9 mouse cellular contexts compared by ENCODE assay signal in genomic region chr5:109602585-109602984, GRCm38 (mm10). TPM values are rescaled to one million over a fixed set of nuclear protein-coding genes. Genes with fewer than 3 reads are reported as not detected.
DNase-seq lines count a peak whose midpoint lies in the region; ATAC-seq and TF ChIP-seq lines count a peak whose summit lies in the region.
"Had no signal": no experiment of that assay in that cellular context is flagged by ENCODE, and none has a peak within 500 bp of the region (broad histone marks: within the 10 kb centered on the region; RNA-seq: fewer than 3 reads in every experiment).

No protein-coding gene starts in this region.

- TF ChIP-seq CTCF in lung, postnatal 0 days (IDR thresholded peaks at IDR 0.05): peak; percentile 80

- H3K27me3 ChIP-seq in lung, postnatal 0 days (replicated peaks; ENCODE audit: insufficient read depth, low read length): no peaks in the 10 kb centered on the region
- H3K27me3 ChIP-seq: stomach, embryonic 15.5 days had no signal

- H3K9ac ChIP-seq in lung, postnatal 0 days (replicated peaks; ENCODE audit: low read depth): no peak overlapping the region
- H3K9ac ChIP-seq: stomach, embryonic 15.5 days had no signal

- no peaks in the 10 kb centered on the region for H3K9me3 ChIP-seq in lung, postnatal 0 days (ENCODE audit: low read length)
- H3K9me3 ChIP-seq: stomach, embryonic 15.5 days had no signal

- WGBS in lung, postnatal 0 days: 24% methylated on average over 1 of the region's 1 CpGs

- H3K36me3 ChIP-seq in lung, postnatal 0 days (ENCODE audit: insufficient read depth, low read length): no peaks in the 10 kb centered on the region
- H3K36me3 ChIP-seq: stomach, embryonic 15.5 days had no signal

- H3K4me2 ChIP-seq in lung, postnatal 0 days (replicated peaks; ENCODE audit: low read depth, low read length): no peak overlapping the region
- H3K4me2 ChIP-seq: stomach, embryonic 15.5 days had no signal

- ATAC-seq in frontal cortex, adult (ENCODE audit: low TSS enrichment): peak; percentile 69
- ATAC-seq in lung, postnatal 0 days: no peak

- no peak for DNase-seq in frontal cortex, postnatal 14 days (ENCODE audit: low spot score in 2 of 2)
- peak; percentile 4 for DNase-seq in right cerebral cortex, adult 18-20 months
- no peak for DNase-seq in right cerebral cortex, postnatal 25 days
- peak; percentile 9 for DNase-seq in embryo, embryonic 9.5 days (ENCODE audit: extremely low spot score)
- DNase-seq in lung, postnatal 0 days (ENCODE audit: low spot score): peak; percentile 44
- peak; percentile 24 for DNase-seq in thymus, postnatal 25 days
- DNase-seq in spleen, postnatal 4 days (ENCODE audit: low spot score in 2 of 2): no peak

- no peaks in the 10 kb centered on the region for H3K4me1 ChIP-seq in lung, postnatal 0 days (ENCODE audit: insufficient read depth, low read depth, low read length)
- H3K4me1 ChIP-seq: stomach, embryonic 15.5 days had no signal

- no peak overlapping the region for H3K27ac ChIP-seq in lung, postnatal 0 days (ENCODE audit: low read length)
- H3K27ac ChIP-seq: stomach, embryonic 15.5 days had no signal

- TF ChIP-seq EP300 in lung, postnatal 0 days (IDR thresholded peaks at IDR 0.05): no peak

- H3K4me3 ChIP-seq in lung, postnatal 0 days (ENCODE audit: low read depth, low read length): no peak overlapping the region
- H3K4me3 ChIP-seq: stomach, embryonic 15.5 days had no signal

RNA-seq across cellular contexts. Expression of gene Crlf2, which starts 43.8 kb away (rescaled TPM):
- polyA plus RNA-seq in lung, postnatal 0 days (2015; fragmentation: Nextera tagmentation; extraction: Ambion mirVana): 28.6 and 34.4 TPM in 2 replicates

Comparison
In these comparisons a context has a peak if more than half of its experiments do, and no peak if none do; other contexts are left out.
1. DNase-seq: peak in right cerebral cortex, adult 18-20 months (single experiment), embryo, embryonic 9.5 days (single experiment), lung, postnatal 0 days (single experiment) and thymus, postnatal 25 days (single experiment); none in frontal cortex, postnatal 14 days (0 of 2), right cerebral cortex, postnatal 25 days (single experiment) and spleen, postnatal 4 days (0 of 2).